Mouse (Mus musculus) liver, embryonic 15.5 days (tissue): ENCODE measurements around the gene Mdh1b. TPM values are rescaled to one million over a fixed set of nuclear protein-coding genes. Genes with fewer than 3 reads are reported as not detected.

Source experiments
- ATAC-seq: fragments of 200-750 bp; cut with Nextera tagmentation; 2 replicates; pipeline ENCODE4 v1.8.0; 2017; ENCODE audit warnings: moderate number of reproducible peaks, mild to moderate bottlenecking, moderate library complexity; ENCODE audit not compliant: insufficient read depth
- H3K27ac ChIP-seq: fragments of 300-500 bp; sonication (generic); replicated peaks from 2 replicates; pipeline ENCODE4 v1.5.1; 2015; ENCODE audit warnings: mild to moderate bottlenecking, inconsistent platforms
- H3K27me3 ChIP-seq: fragments of 300-500 bp; sonication (generic); 2 replicates; pipeline ENCODE4 v1.6.1; 2015; ENCODE audit warnings: mild to moderate bottlenecking, inconsistent platforms
- H3K36me3 ChIP-seq: fragments of 300-500 bp; sonication (generic); replicated peaks from 2 replicates; pipeline ENCODE4 v1.6.1; 2015; ENCODE audit warnings: moderate library complexity, mild to moderate bottlenecking, inconsistent platforms
- H3K4me1 ChIP-seq: fragments of 300-500 bp; sonication (generic); replicated peaks from 2 replicates; pipeline ENCODE4 v1.6.1; 2015; ENCODE audit warnings: inconsistent platforms
- H3K4me2 ChIP-seq: fragments of 300-500 bp; sonication (generic); 2 replicates; pipeline ENCODE4 v1.6.1; 2015; ENCODE audit warnings: moderate library complexity, mild to moderate bottlenecking, inconsistent platforms
- H3K4me3 ChIP-seq: fragments of 300-500 bp; sonication (generic); replicated peaks from 2 replicates; pipeline ENCODE4 v1.5.1; 2015; ENCODE audit warnings: mild to moderate bottlenecking, inconsistent platforms
- H3K9ac ChIP-seq: fragments of 300-500 bp; sonication (generic); 2 replicates; pipeline ENCODE4 v1.6.1; 2015; ENCODE audit warnings: moderate library complexity, mild to moderate bottlenecking, inconsistent platforms
- H3K9me3 ChIP-seq: fragments of 300-500 bp; sonication (generic); replicated peaks from 2 replicates; pipeline ENCODE4 v1.6.1; 2016; ENCODE audit warnings: inconsistent platforms
- WGBS: fragments of 180-500 bp; shearing (Covaris S2); methylation state at CpG from one replicate; pipeline ENCODE4 v1.1.7; 2015; ENCODE audit warnings: mixed read lengths; ENCODE audit not compliant: insufficient replicate concordance; 5-methylcytosine and 5-hydroxymethylcytosine counted together
- polyA plus RNA-seq: library from polyadenylated mRNA; unstranded; fragments of >200 nt; fragmentation: Nextera tagmentation; extraction: Ambion mirVana; gene quantifications from 2 replicates; pipeline ENCODE4 v1.2.1, GENCODE M21; 2015

The Mdh1b gene
- polyA plus RNA-seq: not detected in 2 replicates

GRCm38 (mm10) chr1:63730240-63730771 lies at the start of gene Mdh1b, which contains the start of gene Fastkd2:
TSS of gene Mdh1b (minus strand) at chr1:63730318.
TSS of gene Fastkd2 (plus strand) at chr1:63730614.
- H3K4me2 ChIP-seq: peak within 1 kb of the TSS; percentile 65
- H3K4me1 ChIP-seq: peaks cover 21% of the 10 kb centered on the region
- H3K27me3 ChIP-seq: no peaks in the 10 kb centered on the region
- no peaks in the 10 kb centered on the region for H3K36me3 ChIP-seq
- H3K4me3 ChIP-seq: peak within 1 kb of the TSS; percentile 73
- under 1% methylated on average over 31 of the region's 31 CpGs for WGBS
- peak; percentile 80 for ATAC-seq
- H3K9ac ChIP-seq: peak within 1 kb of the TSS; percentile 56
- no peak within 1 kb of the TSS for H3K27ac ChIP-seq
- H3K9me3 ChIP-seq: no peaks in the 10 kb centered on the region

GRCm38 (mm10) chr1:63776902-63777630 lies 46.9 kb upstream of the Mdh1b start:
- no peak overlapping the region for H3K9ac ChIP-seq
- no peaks in the 10 kb centered on the region for H3K4me1 ChIP-seq
- 34% methylated on average over 4 of the region's 4 CpGs for WGBS
- H3K9me3 ChIP-seq: no peaks in the 10 kb centered on the region
- H3K27ac ChIP-seq: no peak overlapping the region
- no peak overlapping the region for H3K4me3 ChIP-seq
- no peaks in the 10 kb centered on the region for H3K27me3 ChIP-seq
- H3K4me2 ChIP-seq: no peak overlapping the region
- ATAC-seq: no peak
- no peaks in the 10 kb centered on the region for H3K36me3 ChIP-seq

GRCm38 (mm10) chr1:63776396-63776795 lies 46.3 kb upstream of the Mdh1b start:
- Histone ChIP-seq H3K36me3 (no peaks in the 10 kb centered on the region), H3K9me3 (no peaks in the 10 kb centered on the region), H3K4me3 (no peak overlapping the region), H3K4me1 (no peaks in the 10 kb centered on the region), H3K9ac (no peak overlapping the region), H3K27me3 (no peaks in the 10 kb centered on the region), H3K27ac (no peak overlapping the region), H3K4me2 (no peak overlapping the region)
- 36% methylated on average over 1 of the region's 1 CpGs for WGBS
- no peak for ATAC-seq

- Histone ChIP-seq H3K9ac (no peak overlapping the region), H3K9me3 (no peaks in the 10 kb centered on the region), H3K4me3 (no peak overlapping the region), H3K4me1 (no peaks in the 10 kb centered on the region), H3K36me3 (no peaks in the 10 kb centered on the region), H3K4me2 (no peak overlapping the region), H3K27ac (no peak overlapping the region), H3K27me3 (no peaks in the 10 kb centered on the region)
- 77% methylated on average over 7 of the region's 7 CpGs for WGBS
- ATAC-seq: no peak
Measured at GRCm38 (mm10) chr1:63770309-63770708, 40.2 kb upstream of the Mdh1b start.

GRCm38 (mm10) chr1:63769167-63769566 lies 39.0 kb upstream of the Mdh1b start, which contains the start of gene 4933402D24Rik:
TSS of gene 4933402D24Rik (minus strand) at chr1:63769267.
- Histone ChIP-seq H3K4me2 (no peak within 1 kb of the TSS), H3K36me3 (no peaks in the 10 kb centered on the region), H3K27ac (no peak within 1 kb of the TSS), H3K4me1 (no peaks in the 10 kb centered on the region), H3K9ac (no peak within 1 kb of the TSS), H3K9me3 (no peaks in the 10 kb centered on the region), H3K4me3 (no peak within 1 kb of the TSS), H3K27me3 (no peaks in the 10 kb centered on the region)
- WGBS: 68% methylated on average over 5 of the region's 5 CpGs
- ATAC-seq: no peak

GRCm38 (mm10) chr1:63768112-63768511 lies 38.0 kb upstream of the Mdh1b start:
- no peak overlapping the region for H3K27ac ChIP-seq
- H3K4me3 ChIP-seq: no peak overlapping the region
- H3K36me3 ChIP-seq: no peaks in the 10 kb centered on the region
- H3K9me3 ChIP-seq: no peaks in the 10 kb centered on the region
- WGBS: 60% methylated on average over 8 of the region's 8 CpGs
- H3K4me1 ChIP-seq: no peaks in the 10 kb centered on the region
- H3K4me2 ChIP-seq: no peak overlapping the region
- H3K27me3 ChIP-seq: no peaks in the 10 kb centered on the region
- ATAC-seq: no peak
- no peak overlapping the region for H3K9ac ChIP-seq

GRCm38 (mm10) chr1:63764395-63764794 lies 34.3 kb upstream of the Mdh1b start:
- Histone ChIP-seq H3K4me3 (no peak overlapping the region), H3K27ac (no peak overlapping the region), H3K36me3 (no peaks in the 10 kb centered on the region), H3K9ac (no peak overlapping the region), H3K4me1 (no peaks in the 10 kb centered on the region), H3K27me3 (no peaks in the 10 kb centered on the region), H3K4me2 (no peak overlapping the region), H3K9me3 (no peaks in the 10 kb centered on the region)
- 71% methylated on average over 7 of the region's 7 CpGs for WGBS
- ATAC-seq: no peak

GRCm38 (mm10) chr1:63763881-63764386 lies 33.8 kb upstream of the Mdh1b start:
- Histone ChIP-seq H3K36me3 (no peaks in the 10 kb centered on the region), H3K4me1 (no peaks in the 10 kb centered on the region), H3K27ac (no peak overlapping the region), H3K27me3 (no peaks in the 10 kb centered on the region), H3K9ac (no peak overlapping the region), H3K4me2 (no peak overlapping the region), H3K9me3 (no peaks in the 10 kb centered on the region), H3K4me3 (no peak overlapping the region)
- ATAC-seq: no peak
- 41% methylated on average over 7 of the region's 7 CpGs for WGBS

- WGBS: 16% methylated on average over 3 of the region's 3 CpGs
- Histone ChIP-seq H3K4me2 (no peak overlapping the region), H3K9ac (no peak overlapping the region), H3K4me1 (no peaks in the 10 kb centered on the region), H3K4me3 (no peak overlapping the region), H3K9me3 (no peaks in the 10 kb centered on the region), H3K27ac (no peak overlapping the region), H3K27me3 (no peaks in the 10 kb centered on the region), H3K36me3 (no peaks in the 10 kb centered on the region)
- no peak for ATAC-seq
Measured at GRCm38 (mm10) chr1:63763212-63763694, 33.1 kb upstream of the Mdh1b start.

GRCm38 (mm10) chr1:63756005-63756404 lies 25.9 kb upstream of the Mdh1b start:
- no peak overlapping the region for H3K4me2 ChIP-seq
- H3K27me3 ChIP-seq: no peaks in the 10 kb centered on the region
- no peaks in the 10 kb centered on the region for H3K9me3 ChIP-seq
- no peak for ATAC-seq
- WGBS: 53% methylated on average over 2 of the region's 2 CpGs
- H3K36me3 ChIP-seq: peaks cover 12% of the 10 kb centered on the region
- no peak overlapping the region for H3K4me3 ChIP-seq
- no peak overlapping the region for H3K27ac ChIP-seq
- H3K9ac ChIP-seq: no peak overlapping the region
- H3K4me1 ChIP-seq: no peaks in the 10 kb centered on the region

- Histone ChIP-seq H3K9ac (no peak overlapping the region), H3K4me3 (peak overlapping the region; percentile 73)
Measured at GRCm38 (mm10) chr1:63729796-63730195, 322 bp downstream of the Mdh1b start.

More at GRCm38 (mm10) chr1:63729796-63730195, 322 bp downstream of the Mdh1b start:
- Histone ChIP-seq H3K4me1 (peaks cover 21% of the 10 kb centered on the region), H3K4me2 (peak overlapping the region; percentile 65), H3K27me3 (no peaks in the 10 kb centered on the region), H3K36me3 (no peaks in the 10 kb centered on the region), H3K27ac (no peak overlapping the region), H3K9me3 (no peaks in the 10 kb centered on the region)
- 54% methylated on average over 8 of the region's 8 CpGs for WGBS
- ATAC-seq: peak; percentile 9; the same call in 1 of the 2 replicates
